ENCODE assay signal across 8 mouse cellular contexts in the genomic region with DNA sequence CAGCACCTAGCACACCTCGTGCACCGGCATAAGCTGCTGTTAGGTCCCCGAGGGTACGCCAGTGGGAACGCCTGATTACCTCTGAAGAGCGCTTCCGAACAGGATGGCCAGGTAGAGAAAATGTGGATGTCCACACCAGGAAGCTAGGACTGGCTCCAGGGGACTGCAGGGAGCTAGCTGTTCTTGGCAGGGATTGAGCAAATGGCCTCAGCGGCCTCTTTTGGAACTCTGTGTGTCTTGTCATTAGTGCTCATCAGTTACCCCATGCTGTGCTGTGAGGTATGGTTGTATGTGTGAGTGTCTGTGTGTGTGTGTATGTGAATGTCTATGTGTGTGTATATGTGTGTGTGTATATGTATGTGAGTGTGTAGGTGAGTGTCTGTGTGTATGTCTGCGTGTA. TPM values are rescaled to one million over a fixed set of nuclear protein-coding genes. Genes with fewer than 3 reads are reported as not detected.
A peak's percentile ranks its signal among the peaks of the same experiment; 100 is the strongest.
DNase-seq lines count a peak whose midpoint lies in the region; ATAC-seq and TF ChIP-seq lines count a peak whose summit lies in the region.

No protein-coding gene starts in this region.

- H3K9ac ChIP-seq in embryonic facial prominence, embryonic 15.5 days = no peak overlapping the region
- peak overlapping the region; percentile 91; the same call in 1 of the 2 replicates for H3K9ac ChIP-seq in intestine, embryonic 16.5 days (ENCODE audit: low read depth, low read length)
- H3K9ac ChIP-seq in neural tube, embryonic 14.5 days (replicated peaks; ENCODE audit: low read depth, low read length) = peak overlapping the region; percentile 98

- no peaks in the 10 kb centered on the region for H3K27me3 ChIP-seq in embryonic facial prominence, embryonic 15.5 days
- H3K27me3 ChIP-seq in intestine, embryonic 16.5 days (replicated peaks; ENCODE audit: control insufficient read depth, insufficient read depth, low read length) = no peaks in the 10 kb centered on the region
- H3K27me3 ChIP-seq in neural tube, embryonic 14.5 days (ENCODE audit: control insufficient read depth, insufficient read depth, low read length) = peaks cover 6% of the 10 kb centered on the region; the same call in 1 of the 2 replicates

- peak overlapping the region; percentile 77 for H3K4me2 ChIP-seq in embryonic facial prominence, embryonic 15.5 days (replicated peaks)
- H3K4me2 ChIP-seq in intestine, embryonic 16.5 days (ENCODE audit: low read depth, low read length) = peak overlapping the region; percentile 97; the same call in 1 of the 2 replicates
- peak overlapping the region; percentile 66 for H3K4me2 ChIP-seq in neural tube, embryonic 14.5 days (ENCODE audit: low read depth, low read length)

- TF ChIP-seq CTCF in layer of hippocampus, adult 2 months (conservative IDR thresholded peaks at IDR 0.05) = no peak

- H3K27ac ChIP-seq in layer of hippocampus, adult 2 months = peak overlapping the region; percentile 100
- no peak overlapping the region for H3K27ac ChIP-seq in embryonic facial prominence, embryonic 15.5 days (replicated peaks)
- H3K27ac ChIP-seq in intestine, embryonic 16.5 days (ENCODE audit: low read length) = no peak overlapping the region
- no peak overlapping the region for H3K27ac ChIP-seq in neural tube, embryonic 14.5 days (ENCODE audit: low read depth, low read length)

- no peaks in the 10 kb centered on the region for H3K36me3 ChIP-seq in embryonic facial prominence, embryonic 15.5 days
- H3K36me3 ChIP-seq in intestine, embryonic 16.5 days (ENCODE audit: control insufficient read depth, insufficient read depth, low read length) = no peaks in the 10 kb centered on the region
- H3K36me3 ChIP-seq in neural tube, embryonic 14.5 days (ENCODE audit: control insufficient read depth, insufficient read depth, low read length) = no peaks in the 10 kb centered on the region

- H3K9me3 ChIP-seq in embryonic facial prominence, embryonic 15.5 days (replicated peaks) = no peaks in the 10 kb centered on the region
- H3K9me3 ChIP-seq in intestine, embryonic 16.5 days (ENCODE audit: control insufficient read depth, low read length) = no peaks in the 10 kb centered on the region
- H3K9me3 ChIP-seq in neural tube, embryonic 14.5 days (ENCODE audit: control insufficient read depth, low read length) = no peaks in the 10 kb centered on the region

- peaks cover 38% of the 10 kb centered on the region for H3K4me1 ChIP-seq in embryonic facial prominence, embryonic 15.5 days
- H3K4me1 ChIP-seq in intestine, embryonic 16.5 days (ENCODE audit: control insufficient read depth, insufficient read depth, low read length) = peaks cover 34% of the 10 kb centered on the region
- H3K4me1 ChIP-seq in neural tube, embryonic 14.5 days (ENCODE audit: control insufficient read depth, insufficient read depth, low read length) = peaks cover 20% of the 10 kb centered on the region

- no peak for DNase-seq in layer of hippocampus, adult 2 months (ENCODE audit: low spot score in 2 of 2)
- DNase-seq in layer of hippocampus, adult 18-20 months (ENCODE audit: low spot score in 2 of 2) = no peak
- DNase-seq in liver = no peak
- DNase-seq in thymus, postnatal 25 days = no peak
- DNase-seq in lung, postnatal 25 days (ENCODE audit: low spot score) = no peak

- peak overlapping the region; percentile 90 for H3K4me3 ChIP-seq in layer of hippocampus, adult 2 months
- H3K4me3 ChIP-seq in embryonic facial prominence, embryonic 15.5 days (replicated peaks) = peak overlapping the region; percentile 79
- H3K4me3 ChIP-seq in intestine, embryonic 16.5 days (ENCODE audit: low read length) = peak overlapping the region; percentile 80; the same call in 1 of the 2 replicates
- peak overlapping the region; percentile 95 for H3K4me3 ChIP-seq in neural tube, embryonic 14.5 days (ENCODE audit: low read depth, low read length)

- 76% methylated on average over 9 of the region's 9 CpGs for WGBS in embryonic facial prominence, embryonic 15.5 days
- WGBS in intestine, embryonic 16.5 days = 75% methylated on average over 9 of the region's 9 CpGs
- 63% methylated on average over 9 of the region's 9 CpGs for WGBS in neural tube, embryonic 14.5 days

- no peak for ATAC-seq in embryonic facial prominence, embryonic 15.5 days (ENCODE audit: insufficient number of reproducible peaks, low FRiP score, low TSS enrichment, low read depth)
- no peak for ATAC-seq in intestine, embryonic 16.5 days
- ATAC-seq in neural tube, embryonic 14.5 days (ENCODE audit: low read depth) = no peak

RNA-seq across cellular contexts. Expression of a gene that starts 1.8 kb away (rescaled TPM):
- 100 to 1,000 TPM; 109 to 115 TPM for total RNA-seq in layer of hippocampus, adult 2 months (2021)
- total RNA-seq in layer of hippocampus, adult 18-20 months (2021) = 100 to 1,000 TPM; 114 to 118 TPM
- polyA plus RNA-seq in embryonic facial prominence, embryonic 15.5 days (2015; fragmentation: Nextera tagmentation; extraction: Ambion mirVana) = 4.6 and 5.5 TPM in 2 replicates
- polyA plus RNA-seq in intestine, embryonic 16.5 days (2015; fragmentation: Nextera tagmentation; extraction: Ambion mirVana) = 14.8 and 19.7 TPM in 2 replicates
- polyA plus RNA-seq in neural tube, embryonic 14.5 days (2014; fragmentation: Nextera tagmentation; extraction: Ambion mirVana) = 24.2 and 25.7 TPM in 2 replicates

RNA-seq across cellular contexts. Expression of a gene that starts 42.4 kb away (rescaled TPM):
- 10 to 100 TPM; 28.2 to 30.2 TPM for total RNA-seq in layer of hippocampus, adult 2 months (2021)
- 10 to 100 TPM; 21.2 to 23.4 TPM for total RNA-seq in layer of hippocampus, adult 18-20 months (2021)
- 38.2 and 38.7 TPM in 2 replicates for polyA plus RNA-seq in embryonic facial prominence, embryonic 15.5 days (2015; fragmentation: Nextera tagmentation; extraction: Ambion mirVana)
- 28.2 and 29.6 TPM in 2 replicates for polyA plus RNA-seq in intestine, embryonic 16.5 days (2015; fragmentation: Nextera tagmentation; extraction: Ambion mirVana)
- polyA plus RNA-seq in neural tube, embryonic 14.5 days (2014; fragmentation: Nextera tagmentation; extraction: Ambion mirVana) = 30.1 and 36.6 TPM in 2 replicates

RNA-seq across cellular contexts. Expression of a gene that starts 58.5 kb away (rescaled TPM):
- 10 to 100 TPM; 31.0 to 32.2 TPM for total RNA-seq in layer of hippocampus, adult 2 months (2021)
- 10 to 100 TPM; 32.7 to 33.9 TPM for total RNA-seq in layer of hippocampus, adult 18-20 months (2021)
- 26.4 and 27.8 TPM in 2 replicates for polyA plus RNA-seq in embryonic facial prominence, embryonic 15.5 days (2015; fragmentation: Nextera tagmentation; extraction: Ambion mirVana)
- 26.0 and 29.1 TPM in 2 replicates for polyA plus RNA-seq in intestine, embryonic 16.5 days (2015; fragmentation: Nextera tagmentation; extraction: Ambion mirVana)
- 35.8 and 41.5 TPM in 2 replicates for polyA plus RNA-seq in neural tube, embryonic 14.5 days (2014; fragmentation: Nextera tagmentation; extraction: Ambion mirVana)
